Mouse (Mus musculus): ENCODE results near the gene Rpl18.

Rpl18 gene

GRCm38 (mm10) chr7:45715090-45715708 is at the start of gene Rpl18:
TSS of gene Rpl18 (plus strand) at chr7:45715457.
- TF ChIP-seq GATA4 (IDR thresholded peaks at IDR 0.05; ENCODE audit: insufficient replicate concordance, low read length): peak; percentile 40; the same call in 1 of the 2 replicates

GRCm38 (mm10) chr7:45666161-45666560 is 49.1 kb upstream of the Rpl18 start, which contains the start of gene Fut2:
TSS of gene Fut2 (minus strand) at chr7:45666394.
- no peak for TF ChIP-seq GATA4 (IDR thresholded peaks at IDR 0.05; ENCODE audit: insufficient replicate concordance, low read length)

GRCm38 (mm10) chr7:45667761-45668160 is 47.5 kb upstream of the Rpl18 start:
- no peak for TF ChIP-seq GATA4 (IDR thresholded peaks at IDR 0.05; ENCODE audit: insufficient replicate concordance, low read length)

GRCm38 (mm10) chr7:45668921-45669320 is 46.3 kb upstream of the Rpl18 start:
- TF ChIP-seq GATA4 (IDR thresholded peaks at IDR 0.05; ENCODE audit: insufficient replicate concordance, low read length): no peak

GRCm38 (mm10) chr7:45677627-45678295 is 37.5 kb upstream of the Rpl18 start:
- no peak for TF ChIP-seq GATA4 (IDR thresholded peaks at IDR 0.05; ENCODE audit: insufficient replicate concordance, low read length)

- TF ChIP-seq GATA4 (IDR thresholded peaks at IDR 0.05; ENCODE audit: insufficient replicate concordance, low read length): no peak
These were observed 36.7 kb upstream of the Rpl18 start for GRCm38 (mm10) chr7:45678513-45678912.

GRCm38 (mm10) chr7:45679966-45680621 is 35.2 kb upstream of the Rpl18 start:
- no peak for TF ChIP-seq GATA4 (IDR thresholded peaks at IDR 0.05; ENCODE audit: insufficient replicate concordance, low read length)

GRCm38 (mm10) chr7:45681046-45681736 is 34.1 kb upstream of the Rpl18 start:
- TF ChIP-seq GATA4 (IDR thresholded peaks at IDR 0.05; ENCODE audit: insufficient replicate concordance, low read length): no peak

GRCm38 (mm10) chr7:45682144-45683126 is 32.8 kb upstream of the Rpl18 start:
- TF ChIP-seq GATA4 (IDR thresholded peaks at IDR 0.05; ENCODE audit: insufficient replicate concordance, low read length): no peak

GRCm38 (mm10) chr7:45683396-45684050 is 31.7 kb upstream of the Rpl18 start, which contains the start of gene Ntn5:
TSS of gene Ntn5 (plus strand) at chr7:45684022.
- no peak for TF ChIP-seq GATA4 (IDR thresholded peaks at IDR 0.05; ENCODE audit: insufficient replicate concordance, low read length)

- no peak for TF ChIP-seq GATA4 (IDR thresholded peaks at IDR 0.05; ENCODE audit: insufficient replicate concordance, low read length)
These were observed 29.4 kb upstream of the Rpl18 start for GRCm38 (mm10) chr7:45685811-45686210.

- TF ChIP-seq GATA4 (IDR thresholded peaks at IDR 0.05; ENCODE audit: insufficient replicate concordance, low read length): no peak
These were observed 28.4 kb upstream of the Rpl18 start for GRCm38 (mm10) chr7:45686841-45687240.

- no peak for TF ChIP-seq GATA4 (IDR thresholded peaks at IDR 0.05; ENCODE audit: insufficient replicate concordance, low read length)
These were observed 26.2 kb upstream of the Rpl18 start for GRCm38 (mm10) chr7:45689099-45689498.

- TF ChIP-seq GATA4 (IDR thresholded peaks at IDR 0.05; ENCODE audit: insufficient replicate concordance, low read length): no peak
These were observed 25.5 kb upstream of the Rpl18 start for GRCm38 (mm10) chr7:45689800-45690199.
